Mouse (Mus musculus): ENCODE measurements around the gene Polr2f. TPM values are rescaled to one million over a fixed set of nuclear protein-coding genes. Genes with fewer than 3 reads are reported as not detected.
A peak's percentile ranks its signal among the peaks of the same experiment; 100 is the strongest.

The Polr2f gene
- polyA plus RNA-seq, 1 experiment, result 436 TPM

- H3ac ChIP-seq (ENCODE audit: control insufficient read depth, insufficient read length, low read depth), result no peak overlapping the region
- no peaks in the 10 kb centered on the region for H3K79me3 ChIP-seq (ENCODE audit: low read depth)
- no peaks in the 10 kb centered on the region for H3K27me3 ChIP-seq (ENCODE audit: control insufficient read depth, insufficient read depth, insufficient read length)
- H3K79me2 ChIP-seq (ENCODE audit: control insufficient read depth, insufficient read depth), result no peaks in the 10 kb centered on the region
- H3K36me3 ChIP-seq (ENCODE audit: control insufficient read depth, insufficient read depth), result peaks cover under 1% of the 10 kb centered on the region
- TF ChIP-seq MYOG (IDR thresholded peaks at IDR 0.05; ENCODE audit: control insufficient read depth, extremely low read depth, insufficient read length), result no peak
- no peak for TF ChIP-seq CEBPB (IDR thresholded peaks at IDR 0.05; ENCODE audit: low read depth)
- no peak for TF ChIP-seq CTCF (IDR thresholded peaks at IDR 0.05; ENCODE audit: control insufficient read depth, insufficient read depth, insufficient read length)
- no peak for TF ChIP-seq FOSL1 (IDR thresholded peaks at IDR 0.05; ENCODE audit: insufficient read depth, low read length, poor library complexity, severe bottlenecking)
- TF ChIP-seq MYOD1 (IDR thresholded peaks at IDR 0.05; ENCODE audit: control insufficient read depth, insufficient read length, low read depth), result no peak
- TF ChIP-seq MAX (IDR thresholded peaks at IDR 0.05), result no peak
- TF ChIP-seq USF1 (IDR thresholded peaks at IDR 0.05; ENCODE audit: low read depth), result no peak
- no peak overlapping the region for H3K4me3 ChIP-seq (ENCODE audit: insufficient read depth, poor library complexity, severe bottlenecking)
Measured at GRCm38 (mm10) chr15:79101531-79101930, 39.3 kb upstream of the Polr2f start.

GRCm38 (mm10) chr15:79103264-79103663, 37.5 kb upstream of the Polr2f start:
- Histone ChIP-seq H3ac (ENCODE audit: control insufficient read depth, insufficient read length, low read depth) (no peak overlapping the region), H3K79me3 (ENCODE audit: low read depth) (no peaks in the 10 kb centered on the region), H3K4me3 (ENCODE audit: insufficient read depth, poor library complexity, severe bottlenecking) (no peak overlapping the region), H3K79me2 (ENCODE audit: control insufficient read depth, insufficient read depth) (no peaks in the 10 kb centered on the region), H3K36me3 (ENCODE audit: control insufficient read depth, insufficient read depth) (no peaks in the 10 kb centered on the region), H3K27me3 (ENCODE audit: control insufficient read depth, insufficient read depth, insufficient read length) (no peaks in the 10 kb centered on the region)
- TF ChIP-seq CTCF (IDR thresholded peaks at IDR 0.05; ENCODE audit: control insufficient read depth, insufficient read depth, insufficient read length) (no peak), MYOG (IDR thresholded peaks at IDR 0.05; ENCODE audit: control insufficient read depth, extremely low read depth, insufficient read length) (no peak), USF1 (IDR thresholded peaks at IDR 0.05; ENCODE audit: low read depth) (no peak), CEBPB (IDR thresholded peaks at IDR 0.05; ENCODE audit: low read depth) (no peak), MAX (IDR thresholded peaks at IDR 0.05) (no peak), FOSL1 (IDR thresholded peaks at IDR 0.05; ENCODE audit: insufficient read depth, low read length, poor library complexity, severe bottlenecking) (no peak), MYOD1 (IDR thresholded peaks at IDR 0.05; ENCODE audit: control insufficient read depth, insufficient read length, low read depth) (no peak)

- TF ChIP-seq CEBPB (IDR thresholded peaks at IDR 0.05; ENCODE audit: low read depth) (no peak), CTCF (IDR thresholded peaks at IDR 0.05; ENCODE audit: control insufficient read depth, insufficient read depth, insufficient read length) (no peak), MAX (IDR thresholded peaks at IDR 0.05) (no peak), MYOG (IDR thresholded peaks at IDR 0.05; ENCODE audit: control insufficient read depth, extremely low read depth, insufficient read length) (no peak), USF1 (IDR thresholded peaks at IDR 0.05; ENCODE audit: low read depth) (no peak), FOSL1 (IDR thresholded peaks at IDR 0.05; ENCODE audit: insufficient read depth, low read length, poor library complexity, severe bottlenecking) (no peak), MYOD1 (IDR thresholded peaks at IDR 0.05; ENCODE audit: control insufficient read depth, insufficient read length, low read depth) (no peak)
- Histone ChIP-seq H3K4me3 (ENCODE audit: insufficient read depth, poor library complexity, severe bottlenecking) (no peak overlapping the region), H3K79me2 (ENCODE audit: control insufficient read depth, insufficient read depth) (peaks cover 15% of the 10 kb centered on the region), H3K36me3 (ENCODE audit: control insufficient read depth, insufficient read depth) (no peaks in the 10 kb centered on the region), H3ac (ENCODE audit: control insufficient read depth, insufficient read length, low read depth) (no peak overlapping the region), H3K27me3 (ENCODE audit: control insufficient read depth, insufficient read depth, insufficient read length) (no peaks in the 10 kb centered on the region), H3K79me3 (ENCODE audit: low read depth) (peaks cover 11% of the 10 kb centered on the region)
Measured at GRCm38 (mm10) chr15:79105804-79106203, 35.0 kb upstream of the Polr2f start.

- Histone ChIP-seq H3K79me3 (ENCODE audit: low read depth) (peaks cover 12% of the 10 kb centered on the region), H3K79me2 (ENCODE audit: control insufficient read depth, insufficient read depth) (peaks cover 30% of the 10 kb centered on the region), H3K27me3 (ENCODE audit: control insufficient read depth, insufficient read depth, insufficient read length) (no peaks in the 10 kb centered on the region), H3K4me3 (ENCODE audit: insufficient read depth, poor library complexity, severe bottlenecking) (peak overlapping the region; percentile 75), H3ac (ENCODE audit: control insufficient read depth, insufficient read length, low read depth) (peak overlapping the region; percentile 47), H3K36me3 (ENCODE audit: control insufficient read depth, insufficient read depth) (no peaks in the 10 kb centered on the region)
- TF ChIP-seq USF1 (IDR thresholded peaks at IDR 0.05; ENCODE audit: low read depth), result no peak
- TF ChIP-seq MYOD1 (IDR thresholded peaks at IDR 0.05; ENCODE audit: control insufficient read depth, insufficient read length, low read depth), result no peak
- no peak for TF ChIP-seq MYOG (IDR thresholded peaks at IDR 0.05; ENCODE audit: control insufficient read depth, extremely low read depth, insufficient read length)
- peak; percentile 58 for TF ChIP-seq FOSL1 (IDR thresholded peaks at IDR 0.05; ENCODE audit: insufficient read depth, low read length, poor library complexity, severe bottlenecking)
- peak; percentile 52 for TF ChIP-seq MAX (IDR thresholded peaks at IDR 0.05)
- TF ChIP-seq CTCF (IDR thresholded peaks at IDR 0.05; ENCODE audit: control insufficient read depth, insufficient read depth, insufficient read length), result no peak
Measured at GRCm38 (mm10) chr15:79107966-79108365, 32.8 kb upstream of the Polr2f start.

GRCm38 (mm10) chr15:79108421-79109320, 32.1 kb upstream of the Polr2f start, which contains the start of gene Micall1:
Gene Micall1, plus strand, starts transcription at chr15:79108898.
- Histone ChIP-seq H3K36me3 (ENCODE audit: control insufficient read depth, insufficient read depth) (no peaks in the 10 kb centered on the region), H3K27me3 (ENCODE audit: control insufficient read depth, insufficient read depth, insufficient read length) (no peaks in the 10 kb centered on the region), H3K79me3 (ENCODE audit: low read depth) (peaks cover 12% of the 10 kb centered on the region), H3ac (ENCODE audit: control insufficient read depth, insufficient read length, low read depth) (peak within 1 kb of the TSS; percentile 76), H3K4me3 (ENCODE audit: insufficient read depth, poor library complexity, severe bottlenecking) (peak within 1 kb of the TSS; percentile 75), H3K79me2 (ENCODE audit: control insufficient read depth, insufficient read depth) (peaks cover 30% of the 10 kb centered on the region)
- no peak for TF ChIP-seq MYOG (IDR thresholded peaks at IDR 0.05; ENCODE audit: control insufficient read depth, extremely low read depth, insufficient read length)
- TF ChIP-seq MYOD1 (IDR thresholded peaks at IDR 0.05; ENCODE audit: control insufficient read depth, insufficient read length, low read depth), result no peak
- no peak for TF ChIP-seq CEBPB (IDR thresholded peaks at IDR 0.05; ENCODE audit: low read depth)
- no peak for TF ChIP-seq USF1 (IDR thresholded peaks at IDR 0.05; ENCODE audit: low read depth)
- no peak for TF ChIP-seq CTCF (IDR thresholded peaks at IDR 0.05; ENCODE audit: control insufficient read depth, insufficient read depth, insufficient read length)
- peak; percentile 43 for TF ChIP-seq MAX (IDR thresholded peaks at IDR 0.05)
